ENCODE assay signal across 22 mouse cellular contexts in genomic region chr12:73818801-73819200, GRCm38 (mm10).
DNase-seq lines count a peak whose midpoint lies in the region; ATAC-seq and TF ChIP-seq lines count a peak whose summit lies in the region.
"Had no signal": no experiment of that assay in that cellular context is flagged by ENCODE, and none has a peak within 500 bp of the region (broad histone marks: within the 10 kb centered on the region; RNA-seq: fewer than 3 reads in every experiment).

No protein-coding gene starts in this region.

- no peak overlapping the region for H3K27ac ChIP-seq in heart, embryonic 10.5 days
- no peak overlapping the region for H3K27ac ChIP-seq in forebrain, embryonic 15.5 days (replicated peaks)
- H3K27ac ChIP-seq: embryonic facial prominence, embryonic 10.5 days; embryonic facial prominence, embryonic 12.5 days; forebrain, embryonic 13.5 days had no signal

- no peak for ATAC-seq in forebrain, embryonic 15.5 days (replicated peaks)
- ATAC-seq: activated CD4-positive, CD25-positive, alpha-beta regulatory T cell, adult 4 months; CD4-positive, CD25-positive, alpha-beta regulatory T cell, adult 4 months; forebrain, embryonic 13.5 days; forebrain, embryonic 16.5 days had no signal

- H3K9me3 ChIP-seq in heart, embryonic 10.5 days: no peaks in the 10 kb centered on the region
- H3K9me3 ChIP-seq in forebrain, embryonic 15.5 days: no peaks in the 10 kb centered on the region
- H3K9me3 ChIP-seq: embryonic facial prominence, embryonic 10.5 days; embryonic facial prominence, embryonic 12.5 days; forebrain, embryonic 13.5 days; G1E had no signal

- no peaks in the 10 kb centered on the region for H3K79me2 ChIP-seq in myocyte (ENCODE audit: control insufficient read depth, insufficient read depth)

- no peak overlapping the region for H3K4me3 ChIP-seq in heart, embryonic 10.5 days
- no peak overlapping the region for H3K4me3 ChIP-seq in myocyte
- no peak overlapping the region for H3K4me3 ChIP-seq in forebrain, embryonic 15.5 days
- H3K4me3 ChIP-seq: embryonic facial prominence, embryonic 10.5 days; embryonic facial prominence, embryonic 12.5 days; forebrain, embryonic 13.5 days had no signal

- H3K36me3 ChIP-seq in heart, embryonic 10.5 days: no peaks in the 10 kb centered on the region
- no peaks in the 10 kb centered on the region for H3K36me3 ChIP-seq in myocyte (ENCODE audit: control insufficient read depth, insufficient read depth)
- no peaks in the 10 kb centered on the region for H3K36me3 ChIP-seq in forebrain, embryonic 15.5 days
- H3K36me3 ChIP-seq: embryonic facial prominence, embryonic 10.5 days; embryonic facial prominence, embryonic 12.5 days; G1E had no signal

- no peak overlapping the region for H3ac ChIP-seq in myocyte (ENCODE audit: control insufficient read depth, insufficient read length)

- TF ChIP-seq POLR2A in myocyte (IDR thresholded peaks at IDR 0.05; ENCODE audit: insufficient read length, low read depth): no peak

- H3K4me2 ChIP-seq in myocyte (ENCODE audit: low read depth): peak overlapping the region; percentile 53
- no peak overlapping the region for H3K4me2 ChIP-seq in forebrain, embryonic 15.5 days (replicated peaks)
- H3K4me2 ChIP-seq: embryonic facial prominence, embryonic 12.5 days; forebrain, embryonic 13.5 days had no signal

- no peak overlapping the region for H3K9ac ChIP-seq in forebrain, embryonic 15.5 days (replicated peaks)
- H3K9ac ChIP-seq: embryonic facial prominence, embryonic 12.5 days; forebrain, embryonic 13.5 days had no signal

- DNase-seq in heart, embryonic 10.5 days (ENCODE audit: low spot score): peak; percentile 68
- no peak for DNase-seq in heart, postnatal 25 days (ENCODE audit: low spot score)
- DNase-seq in 416B (ENCODE audit: low read depth) (peak; percentile 61), NIH3T3 (ENCODE audit: low read depth) (peak; percentile 39)
- DNase-seq in kidney, adult 18-20 months: no peak
- no peak for DNase-seq in spleen, adult 18-20 months
- DNase-seq: adrenal gland, postnatal 10 days; adrenal gland, postnatal 36 days; cerebellum, adult 11-12 months; cerebellum, adult 2 months; cerebellum, adult 9-11 months; cerebellum, postnatal 25 days had no signal

- no peaks in the 10 kb centered on the region for H3K27me3 ChIP-seq in heart, embryonic 10.5 days (ENCODE audit: insufficient read depth, poor library complexity, severe bottlenecking)
- H3K27me3 ChIP-seq in myocyte (ENCODE audit: control insufficient read depth, insufficient read depth, insufficient read length): no peaks in the 10 kb centered on the region
- no peaks in the 10 kb centered on the region for H3K27me3 ChIP-seq in forebrain, embryonic 15.5 days
- H3K27me3 ChIP-seq: CH12.LX; embryonic facial prominence, embryonic 12.5 days; forebrain, embryonic 13.5 days had no signal

- 52% methylated on average over 1 of the region's 1 CpGs for WGBS in heart, embryonic 10.5 days
- 68% methylated on average over 1 of the region's 1 CpGs for WGBS in forebrain, embryonic 15.5 days

- peaks cover 25% of the 10 kb centered on the region for H3K4me1 ChIP-seq in heart, embryonic 10.5 days
- no peaks in the 10 kb centered on the region for H3K4me1 ChIP-seq in forebrain, embryonic 15.5 days
- H3K4me1 ChIP-seq: embryonic facial prominence, embryonic 10.5 days; forebrain, embryonic 13.5 days had no signal

- intact Hi-C loops in heart, postnatal 25 days (cut with DNase I): no loop called here

TF ChIP-seq in myocyte, 11 proteins besides CTCF, POLR2A, EP300 and RAD21:
- TF ChIP-seq MYOG (IDR thresholded peaks at IDR 0.05; ENCODE audit: control insufficient read depth in 1 of 3, insufficient read depth in 1 of 3, insufficient read length in 2 of 3, low read depth in 2 of 3) (peak in 2 of 3 experiments; percentile 41 to 45), E2F4 (IDR thresholded peaks at IDR 0.05; ENCODE audit: insufficient read depth) (no peak), TCF3 (IDR thresholded peaks at IDR 0.05; ENCODE audit: insufficient read length, low read depth) (no peak), MAX (IDR thresholded peaks at IDR 0.05; ENCODE audit: low read depth) (no peak), USF1 (IDR thresholded peaks at IDR 0.05; ENCODE audit: low read depth) (no peak), REST (IDR thresholded peaks at IDR 0.05; ENCODE audit: insufficient read depth, insufficient read length) (no peak), TCF12 (IDR thresholded peaks at IDR 0.05; ENCODE audit: insufficient read depth, poor library complexity, severe bottlenecking) (no peak), POLR2AphosphoS2 (IDR thresholded peaks at IDR 0.05; ENCODE audit: insufficient read length, low read depth) (no peak), CEBPB (IDR thresholded peaks at IDR 0.05; ENCODE audit: insufficient read depth, poor library complexity, severe bottlenecking) (no peak), MYOD1 (IDR thresholded peaks at IDR 0.05; ENCODE audit: control insufficient read depth in 1 of 3, insufficient read length in 2 of 3, low read depth in 2 of 3) (peak; percentile 24 to 58 (median 57))

Comparison
In these comparisons a context has a peak if more than half of its experiments do, and no peak if none do; other contexts are left out.
1. DNase-seq: peak in heart, embryonic 10.5 days (single experiment), 416B (single experiment) and NIH3T3 (single experiment); none in heart, postnatal 25 days (single experiment), kidney, adult 18-20 months (single experiment) and spleen, adult 18-20 months (0 of 2).